Mouse (Mus musculus): ENCODE measurements at regions not wholly inside any gene's neighbourhood (a gene's known extent, or its start where the extent isn't known, plus 50 kb on each side); places are given as distances from the start of the nearest gene placed in this dataset.

DNA sequence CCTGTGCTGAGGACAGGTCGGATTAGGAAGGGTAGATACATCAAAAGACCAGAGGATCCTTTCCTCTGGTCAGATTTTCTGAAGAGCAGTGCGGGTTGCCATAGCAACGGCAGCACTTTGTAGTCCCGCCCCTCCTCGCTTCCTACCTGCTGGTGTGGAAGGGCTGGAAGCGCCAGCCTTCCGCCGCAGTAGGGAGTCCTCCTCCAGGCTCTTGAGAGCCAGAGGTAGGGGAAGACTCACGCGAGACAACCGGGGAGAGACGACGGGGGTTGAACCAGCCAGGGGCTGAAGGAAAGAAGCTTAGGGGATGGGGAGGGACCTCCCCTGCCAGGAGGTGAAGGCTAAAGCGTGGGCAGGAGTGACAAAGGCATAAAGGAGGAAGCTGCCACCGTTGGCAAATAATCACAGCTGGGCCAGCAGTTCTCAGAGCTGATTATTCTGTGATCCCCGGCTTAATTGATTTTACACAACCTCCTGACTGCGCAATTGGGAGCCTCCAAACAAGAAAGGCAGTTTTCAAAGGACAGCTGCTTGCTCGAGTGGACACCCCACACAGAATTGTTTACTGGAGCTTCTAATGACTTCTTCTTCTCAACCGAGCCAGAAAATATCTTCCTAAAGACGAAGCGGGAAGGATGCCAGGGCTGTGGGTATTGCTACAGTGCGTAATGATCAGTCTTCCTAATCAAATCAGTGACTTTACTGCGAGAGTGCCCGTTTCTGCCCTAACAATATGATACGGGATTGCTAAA is 98.8 kb downstream of the Rpap3 start:
- peak; percentile 45; the same call in 1 of the 2 replicates for TF ChIP-seq POLR2A (IDR thresholded peaks at IDR 0.05; ENCODE audit: insufficient read depth, low read depth, low read length)
- TF ChIP-seq CTCF (IDR thresholded peaks at IDR 0.05; ENCODE audit: insufficient read depth, low read depth, low read length) = no peak
